Mouse (Mus musculus): Measurements from ENCODE around the gene Flvcr2. TPM values are rescaled to one million over a fixed set of nuclear protein-coding genes. Genes with fewer than 3 reads are reported as not detected.

Gene Flvcr2
- polyA plus RNA-seq, 1 experiment: 0.74 TPM

GRCm38 (mm10) chr12:85736960-85737359 is 9.4 kb upstream of the Flvcr2 start:
- Histone ChIP-seq H3ac (ENCODE audit: control insufficient read depth, insufficient read length) (no peak overlapping the region), H3K4me2 (ENCODE audit: low read depth) (no peak overlapping the region), H3K4me3 (no peak overlapping the region), H3K79me2 (ENCODE audit: control insufficient read depth, insufficient read depth) (no peaks in the 10 kb centered on the region), H3K27me3 (ENCODE audit: control insufficient read depth, insufficient read depth, insufficient read length) (peaks cover 6% of the 10 kb centered on the region), H3K36me3 (ENCODE audit: control insufficient read depth, insufficient read depth) (no peaks in the 10 kb centered on the region)
- TF ChIP-seq REST (IDR thresholded peaks at IDR 0.05; ENCODE audit: insufficient read depth, insufficient read length) (no peak), USF1 (IDR thresholded peaks at IDR 0.05; ENCODE audit: low read depth) (no peak), CEBPB (IDR thresholded peaks at IDR 0.05; ENCODE audit: insufficient read depth, poor library complexity, severe bottlenecking) (no peak), TCF3 (IDR thresholded peaks at IDR 0.05; ENCODE audit: insufficient read length, low read depth) (no peak), POLR2AphosphoS2 (IDR thresholded peaks at IDR 0.05; ENCODE audit: insufficient read length, low read depth) (no peak), POLR2A (IDR thresholded peaks at IDR 0.05; ENCODE audit: insufficient read length, low read depth) (no peak), SRF (IDR thresholded peaks at IDR 0.05; ENCODE audit: control insufficient read depth, insufficient read length, low read depth) (no peak), MYOD1 (IDR thresholded peaks at IDR 0.05; ENCODE audit: control insufficient read depth in 1 of 3, insufficient read length in 2 of 3, low read depth in 2 of 3) (no peak), MAX (IDR thresholded peaks at IDR 0.05; ENCODE audit: low read depth) (no peak), TCF12 (IDR thresholded peaks at IDR 0.05; ENCODE audit: insufficient read depth, poor library complexity, severe bottlenecking) (no peak), E2F4 (IDR thresholded peaks at IDR 0.05; ENCODE audit: insufficient read depth) (no peak), MYOG (IDR thresholded peaks at IDR 0.05; ENCODE audit: control insufficient read depth in 1 of 3, insufficient read depth in 1 of 3, insufficient read length in 2 of 3, low read depth in 2 of 3) (no peak)

GRCm38 (mm10) chr12:85746696-85747219 is 419 bp downstream of the Flvcr2 start:
- TF ChIP-seq MYOD1 (IDR thresholded peaks at IDR 0.05; ENCODE audit: control insufficient read depth in 1 of 3, insufficient read length in 2 of 3, low read depth in 2 of 3) (no peak), MAX (IDR thresholded peaks at IDR 0.05; ENCODE audit: low read depth) (no peak), E2F4 (IDR thresholded peaks at IDR 0.05; ENCODE audit: insufficient read depth) (no peak)
- peaks cover 17% of the 10 kb centered on the region for H3K27me3 ChIP-seq (ENCODE audit: control insufficient read depth, insufficient read depth, insufficient read length)
- H3K4me3 ChIP-seq: peak overlapping the region; percentile 21
- H3K79me2 ChIP-seq (ENCODE audit: control insufficient read depth, insufficient read depth): no peaks in the 10 kb centered on the region
- H3K4me2 ChIP-seq (ENCODE audit: low read depth): peak overlapping the region; percentile 100
- peak overlapping the region; percentile 3 for H3ac ChIP-seq (ENCODE audit: control insufficient read depth, insufficient read length)
- H3K36me3 ChIP-seq (ENCODE audit: control insufficient read depth, insufficient read depth): no peaks in the 10 kb centered on the region

- Histone ChIP-seq H3K4me2 (ENCODE audit: low read depth) (no peak overlapping the region), H3K79me2 (ENCODE audit: control insufficient read depth, insufficient read depth) (no peaks in the 10 kb centered on the region), H3K4me3 (no peak overlapping the region), H3K36me3 (ENCODE audit: control insufficient read depth, insufficient read depth) (no peaks in the 10 kb centered on the region), H3ac (ENCODE audit: control insufficient read depth, insufficient read length) (no peak overlapping the region), H3K27me3 (ENCODE audit: control insufficient read depth, insufficient read depth, insufficient read length) (peaks cover 17% of the 10 kb centered on the region)
- no peak for TF ChIP-seq REST (IDR thresholded peaks at IDR 0.05; ENCODE audit: insufficient read depth, insufficient read length)
- no peak for TF ChIP-seq USF1 (IDR thresholded peaks at IDR 0.05; ENCODE audit: low read depth)
- no peak for TF ChIP-seq SRF (IDR thresholded peaks at IDR 0.05; ENCODE audit: control insufficient read depth, insufficient read length, low read depth)
- TF ChIP-seq TCF3 (IDR thresholded peaks at IDR 0.05; ENCODE audit: insufficient read length, low read depth): no peak
- TF ChIP-seq MAX (IDR thresholded peaks at IDR 0.05; ENCODE audit: low read depth): no peak
- no peak for TF ChIP-seq TCF12 (IDR thresholded peaks at IDR 0.05; ENCODE audit: insufficient read depth, poor library complexity, severe bottlenecking)
- TF ChIP-seq E2F4 (IDR thresholded peaks at IDR 0.05; ENCODE audit: insufficient read depth): no peak
- TF ChIP-seq MYOD1 (IDR thresholded peaks at IDR 0.05; ENCODE audit: control insufficient read depth in 1 of 3, insufficient read length in 2 of 3, low read depth in 2 of 3): no peak
- TF ChIP-seq CEBPB (IDR thresholded peaks at IDR 0.05; ENCODE audit: insufficient read depth, poor library complexity, severe bottlenecking): no peak
- no peak for TF ChIP-seq MYOG (IDR thresholded peaks at IDR 0.05; ENCODE audit: control insufficient read depth in 1 of 3, insufficient read depth in 1 of 3, insufficient read length in 2 of 3, low read depth in 2 of 3)
Measured at GRCm38 (mm10) chr12:85747343-85747742, 1.0 kb downstream of the Flvcr2 start.

GRCm38 (mm10) chr12:85749861-85750260 is 3.5 kb downstream of the Flvcr2 start:
- H3ac ChIP-seq (ENCODE audit: control insufficient read depth, insufficient read length): no peak overlapping the region
- H3K27me3 ChIP-seq (ENCODE audit: control insufficient read depth, insufficient read depth, insufficient read length): peaks cover 18% of the 10 kb centered on the region
- no peak overlapping the region for H3K4me3 ChIP-seq
- TF ChIP-seq MYOG (IDR thresholded peaks at IDR 0.05; ENCODE audit: control insufficient read depth in 1 of 3, insufficient read depth in 1 of 3, insufficient read length in 2 of 3, low read depth in 2 of 3) (no peak), TCF3 (IDR thresholded peaks at IDR 0.05; ENCODE audit: insufficient read length, low read depth) (no peak), E2F4 (IDR thresholded peaks at IDR 0.05; ENCODE audit: insufficient read depth) (no peak), MYOD1 (IDR thresholded peaks at IDR 0.05; ENCODE audit: control insufficient read depth in 1 of 3, insufficient read length in 2 of 3, low read depth in 2 of 3) (no peak), TCF12 (IDR thresholded peaks at IDR 0.05; ENCODE audit: insufficient read depth, poor library complexity, severe bottlenecking) (no peak), POLR2A (IDR thresholded peaks at IDR 0.05; ENCODE audit: insufficient read length, low read depth) (no peak), MAX (IDR thresholded peaks at IDR 0.05; ENCODE audit: low read depth) (no peak), POLR2AphosphoS2 (IDR thresholded peaks at IDR 0.05; ENCODE audit: insufficient read length, low read depth) (no peak), REST (IDR thresholded peaks at IDR 0.05; ENCODE audit: insufficient read depth, insufficient read length) (no peak), USF1 (IDR thresholded peaks at IDR 0.05; ENCODE audit: low read depth) (no peak), SRF (IDR thresholded peaks at IDR 0.05; ENCODE audit: control insufficient read depth, insufficient read length, low read depth) (no peak), CEBPB (IDR thresholded peaks at IDR 0.05; ENCODE audit: insufficient read depth, poor library complexity, severe bottlenecking) (no peak)
- no peaks in the 10 kb centered on the region for H3K79me2 ChIP-seq (ENCODE audit: control insufficient read depth, insufficient read depth)
- H3K4me2 ChIP-seq (ENCODE audit: low read depth): no peak overlapping the region
- no peaks in the 10 kb centered on the region for H3K36me3 ChIP-seq (ENCODE audit: control insufficient read depth, insufficient read depth)

- H3K4me3 ChIP-seq: no peak overlapping the region
- H3ac ChIP-seq (ENCODE audit: control insufficient read depth, insufficient read length): no peak overlapping the region
- H3K79me2 ChIP-seq (ENCODE audit: control insufficient read depth, insufficient read depth): no peaks in the 10 kb centered on the region
- H3K27me3 ChIP-seq (ENCODE audit: control insufficient read depth, insufficient read depth, insufficient read length): peaks cover 10% of the 10 kb centered on the region
- no peaks in the 10 kb centered on the region for H3K36me3 ChIP-seq (ENCODE audit: control insufficient read depth, insufficient read depth)
- TF ChIP-seq POLR2A (IDR thresholded peaks at IDR 0.05; ENCODE audit: insufficient read length, low read depth): no peak
- no peak for TF ChIP-seq CEBPB (IDR thresholded peaks at IDR 0.05; ENCODE audit: insufficient read depth, poor library complexity, severe bottlenecking)
- TF ChIP-seq MYOD1 (IDR thresholded peaks at IDR 0.05; ENCODE audit: control insufficient read depth in 1 of 3, insufficient read length in 2 of 3, low read depth in 2 of 3): no peak
- no peak for TF ChIP-seq TCF3 (IDR thresholded peaks at IDR 0.05; ENCODE audit: insufficient read length, low read depth)
- TF ChIP-seq USF1 (IDR thresholded peaks at IDR 0.05; ENCODE audit: low read depth): no peak
- TF ChIP-seq SRF (IDR thresholded peaks at IDR 0.05; ENCODE audit: control insufficient read depth, insufficient read length, low read depth): no peak
- no peak for TF ChIP-seq MYOG (IDR thresholded peaks at IDR 0.05; ENCODE audit: control insufficient read depth in 1 of 3, insufficient read depth in 1 of 3, insufficient read length in 2 of 3, low read depth in 2 of 3)
- no peak for TF ChIP-seq E2F4 (IDR thresholded peaks at IDR 0.05; ENCODE audit: insufficient read depth)
- no peak for TF ChIP-seq MAX (IDR thresholded peaks at IDR 0.05; ENCODE audit: low read depth)
- no peak for TF ChIP-seq TCF12 (IDR thresholded peaks at IDR 0.05; ENCODE audit: insufficient read depth, poor library complexity, severe bottlenecking)
- no peak for TF ChIP-seq REST (IDR thresholded peaks at IDR 0.05; ENCODE audit: insufficient read depth, insufficient read length)
- H3K4me2 ChIP-seq (ENCODE audit: low read depth): no peak overlapping the region
Measured at GRCm38 (mm10) chr12:85752116-85752515, 5.8 kb downstream of the Flvcr2 start.
